ENCODE assay signal across 9 mouse cellular contexts in genomic region chr9:73970717-73971116, GRCm38 (mm10). TPM values are rescaled to one million over a fixed set of nuclear protein-coding genes. Genes with fewer than 3 reads are reported as not detected.
DNase-seq lines count a peak whose midpoint lies in the region; ATAC-seq and TF ChIP-seq lines count a peak whose summit lies in the region.
"Had no signal": no experiment of that assay in that cellular context is flagged by ENCODE, and none has a peak within 500 bp of the region (broad histone marks: within the 10 kb centered on the region; RNA-seq: fewer than 3 reads in every experiment).

No protein-coding gene starts in this region.

- H3K9me3 ChIP-seq in hindbrain, postnatal 0 days (ENCODE audit: low read length): no peaks in the 10 kb centered on the region
- H3K9me3 ChIP-seq: limb, embryonic 15.5 days had no signal

- TF ChIP-seq CTCF in hindbrain, postnatal 0 days (IDR thresholded peaks at IDR 0.05; ENCODE audit: low read depth): peak; percentile 43

- H3K9ac ChIP-seq in hindbrain, postnatal 0 days (replicated peaks; ENCODE audit: low read length): no peak overlapping the region
- H3K9ac ChIP-seq: limb, embryonic 15.5 days had no signal

- no peak overlapping the region for H3K27ac ChIP-seq in hindbrain, postnatal 0 days
- H3K27ac ChIP-seq: limb, embryonic 15.5 days had no signal

- no peak overlapping the region for H3K4me2 ChIP-seq in hindbrain, postnatal 0 days (ENCODE audit: low read depth, low read length)
- H3K4me2 ChIP-seq: limb, embryonic 15.5 days had no signal

- 12% methylated on average over 9 of the region's 9 CpGs for WGBS in hindbrain, postnatal 0 days

- no peaks in the 10 kb centered on the region for H3K36me3 ChIP-seq in hindbrain, postnatal 0 days (ENCODE audit: insufficient read depth, low read length)
- H3K36me3 ChIP-seq: limb, embryonic 15.5 days had no signal

- H3K4me3 ChIP-seq in hindbrain, postnatal 0 days (ENCODE audit: low read length): no peak overlapping the region
- H3K4me3 ChIP-seq: limb, embryonic 15.5 days; megakaryocyte, embryonic 14.5 days had no signal

- peak; percentile 30 to 36 for DNase-seq in right cerebral cortex, postnatal 10 days (ENCODE audit: low spot score in 2 of 2)
- DNase-seq in right cerebral cortex, adult 2 months (ENCODE audit: low spot score in 2 of 2): no peak
- peak; percentile 26 for DNase-seq in embryo, embryonic 11.5 days (ENCODE audit: low read depth, low spot score)
- peak; percentile 68 for DNase-seq in hindbrain, postnatal 0 days (ENCODE audit: low spot score)
- no peak for DNase-seq in frontal cortex, postnatal 25 days (ENCODE audit: low spot score in 2 of 2)

- H3K27me3 ChIP-seq in hindbrain, postnatal 0 days (ENCODE audit: insufficient read depth, low read length): no peaks in the 10 kb centered on the region
- H3K27me3 ChIP-seq: limb, embryonic 15.5 days had no signal

- H3K4me1 ChIP-seq in hindbrain, postnatal 0 days (ENCODE audit: insufficient read depth, low read length): peaks cover under 1% of the 10 kb centered on the region
- H3K4me1 ChIP-seq: megakaryocyte, embryonic 14.5 days had no signal

- ATAC-seq in hindbrain, postnatal 0 days: peak; percentile 75
- ATAC-seq in granulocyte monocyte progenitor cell, adult 5-6 weeks (replicated peaks; ENCODE audit: poor library complexity, severe bottlenecking): no peak
- ATAC-seq in activated CD4-positive, CD25-positive, alpha-beta regulatory T cell, adult 4 months: no peak

RNA-seq across cellular contexts. Expression of gene Unc13c, which starts 2.0 kb away (rescaled TPM):
- 12.3 and 16.3 TPM in 2 replicates for total RNA-seq in hindbrain, postnatal 0 days (2014; rRNA removed)
- polyA plus RNA-seq in hindbrain, postnatal 0 days (2015; fragmentation: Nextera tagmentation; extraction: Ambion mirVana): 7.1 and 7.8 TPM in 2 replicates
- not detected in 2 replicates for total RNA-seq in granulocyte monocyte progenitor cell, adult 5-6 weeks (2014; fragmentation: Nextera tagmentation)
- total RNA-seq in granulocyte monocyte progenitor cell, adult 5-6 weeks (2017): not detected in 2 replicates
- under 1 TPM in 1 of 2 experiments, not detected in 1; 0.07 TPM for polyA plus RNA-seq in activated CD4-positive, CD25-positive, alpha-beta regulatory T cell, adult 4 months (2017; shearing (Covaris generic))

Comparison
In these comparisons a context has a peak if more than half of its experiments do, and no peak if none do; other contexts are left out.
1. DNase-seq: peak in right cerebral cortex, postnatal 10 days (2 of 2), embryo, embryonic 11.5 days (single experiment) and hindbrain, postnatal 0 days (single experiment); none in right cerebral cortex, adult 2 months (0 of 2) and frontal cortex, postnatal 25 days (0 of 2).
2. RNA of gene Unc13c, which starts 2.0 kb away (total RNA-seq): 12.3 to 16.3 TPM in hindbrain, postnatal 0 days; not detected in granulocyte monocyte progenitor cell, adult 5-6 weeks; every median in the first group is over 10 times any median in the second.